Mouse (Mus musculus): Measurements from ENCODE around the gene Mtch1.

DNA sequence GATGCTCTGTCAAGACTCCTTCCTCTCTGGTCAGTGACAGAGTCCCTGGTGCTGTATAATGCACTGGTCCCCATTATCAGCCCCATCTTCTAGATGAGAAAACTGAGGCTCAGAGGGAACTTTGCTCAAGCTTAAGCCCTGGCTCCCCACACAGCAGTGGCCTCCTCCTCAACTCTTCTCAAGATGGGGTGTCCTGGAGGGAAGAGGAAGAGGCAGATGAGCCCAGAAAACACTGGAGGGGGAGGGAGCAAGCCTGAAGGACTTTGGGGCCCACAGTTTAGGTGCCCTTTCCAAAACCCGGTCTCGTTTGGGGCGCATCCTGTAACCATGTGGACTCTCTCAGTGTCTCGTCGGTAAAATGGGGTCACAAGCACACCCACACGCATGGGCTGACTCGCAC, 28.3 kb downstream of the Mtch1 start:
- TF ChIP-seq HCFC1 (IDR thresholded peaks at IDR 0.05; ENCODE audit: low read depth, low read length) = no peak
- no peak for TF ChIP-seq EP300 (IDR thresholded peaks at IDR 0.05; ENCODE audit: low read length)
- no peak for TF ChIP-seq POLR2A (IDR thresholded peaks at IDR 0.05; ENCODE audit: low read depth, low read length)
- no peak for TF ChIP-seq ELF1 (IDR thresholded peaks at IDR 0.05; ENCODE audit: low read depth, low read length)
- no peak for TF ChIP-seq MAZ (IDR thresholded peaks at IDR 0.05; ENCODE audit: low read depth, low read length)

Data from CH12.LX (cell line).